Mouse (Mus musculus): Measurements from ENCODE around the gene Grik4. TPM values are rescaled to one million over a fixed set of nuclear protein-coding genes. Genes with fewer than 3 reads are reported as not detected.
"Not testable (repeated sequence)": the region's sequence is repeated elsewhere in the genome, so short reads cannot be mapped to it uniquely, and the experiment has no call there.

Grik4 gene
- under 1 TPM in 1 of 2 experiments, not detected in 1; 0.11 TPM for total RNA-seq (2021)

- peak in 1 of 2 experiments; percentile 11 for DNase-seq
Measured at GRCm38 (mm10) chr9:42943781-42944535, at the start of gene Grik4. Gene Grik4 (minus strand): TSS chr9:42944493.

GRCm38 (mm10) chr9:42993659-42994058 lies 49.4 kb upstream of the Grik4 start:
- intact Hi-C loops (cut with DNase I), result no loop called here
- no peak for DNase-seq

More at GRCm38 (mm10) chr9:42943781-42944535, at the start of gene Grik4:
- intact Hi-C loops (cut with DNase I), result loop anchor here (1.0 to 2.0 kb wide), 6 partner anchors 156 to 617 kb away; no protein-coding TSS in a partner anchor

GRCm38 (mm10) chr9:42987988-42988387 lies 43.7 kb upstream of the Grik4 start:
- DNase-seq, result no peak
- intact Hi-C loops (cut with DNase I), result no loop called here

- intact Hi-C loops (cut with DNase I), result no loop called here
- DNase-seq, result no peak
Measured at GRCm38 (mm10) chr9:42968894-42969521, 24.7 kb upstream of the Grik4 start.

- intact Hi-C loops (cut with DNase I), result no loop called here
- no peak for DNase-seq
Measured at GRCm38 (mm10) chr9:42967731-42968130, 23.4 kb upstream of the Grik4 start.

- intact Hi-C loops (cut with DNase I); DNase-seq: not testable (repeated sequence)
Measured at GRCm38 (mm10) chr9:42964809-42965208, 20.5 kb upstream of the Grik4 start.

- intact Hi-C loops (cut with DNase I), result no loop called here
Measured at GRCm38 (mm10) chr9:42964366-42964765, 20.1 kb upstream of the Grik4 start.

GRCm38 (mm10) chr9:42962506-42962905 lies 18.2 kb upstream of the Grik4 start:
- DNase-seq, result no peak
- intact Hi-C loops (cut with DNase I), result no loop called here

More at GRCm38 (mm10) chr9:42964366-42964765, 20.1 kb upstream of the Grik4 start:
- DNase-seq, result no peak

- intact Hi-C loops (cut with DNase I), result no loop called here
- no peak for DNase-seq
Measured at GRCm38 (mm10) chr9:42958401-42958800, 14.1 kb upstream of the Grik4 start.

- intact Hi-C loops (cut with DNase I), result no loop called here
- no peak for DNase-seq
Measured at GRCm38 (mm10) chr9:42948381-42948780, 4.1 kb upstream of the Grik4 start.

GRCm38 (mm10) chr9:42945174-42945573 lies 881 bp upstream of the Grik4 start:
- intact Hi-C loops (cut with DNase I), result loop anchor here (2.0 kb wide), 1 partner anchor 618 kb away; no protein-coding TSS in a partner anchor
- no peak for DNase-seq

GRCm38 (mm10) chr9:42944536-42945006 lies 278 bp upstream of the Grik4 start:
- intact Hi-C loops (cut with DNase I), result loop anchor here (1.0 to 2.0 kb wide), 6 partner anchors 156 to 618 kb away; no protein-coding TSS in a partner anchor
- DNase-seq, result peak; percentile 85 to 87

- no peak for DNase-seq
- intact Hi-C loops (cut with DNase I), result no loop called here
Measured at GRCm38 (mm10) chr9:42943057-42943529, 1.2 kb downstream of the Grik4 start.

- DNase-seq, result no peak
- intact Hi-C loops (cut with DNase I), result no loop called here
Measured at GRCm38 (mm10) chr9:42942148-42942547, 2.1 kb downstream of the Grik4 start.

GRCm38 (mm10) chr9:42932146-42932545 lies 12.1 kb downstream of the Grik4 start:
- intact Hi-C loops (cut with DNase I), result no loop called here
- DNase-seq, result no peak

- intact Hi-C loops (cut with DNase I), result no loop called here
- no peak for DNase-seq
Measured at GRCm38 (mm10) chr9:42927498-42927897, 16.8 kb downstream of the Grik4 start.

GRCm38 (mm10) chr9:42926564-42926963 lies 17.7 kb downstream of the Grik4 start:
- DNase-seq, result no peak
- intact Hi-C loops (cut with DNase I), result no loop called here

GRCm38 (mm10) chr9:42921830-42922229 lies 22.5 kb downstream of the Grik4 start:
- intact Hi-C loops (cut with DNase I), result no loop called here
- no peak for DNase-seq

GRCm38 (mm10) chr9:42920190-42920589 lies 24.1 kb downstream of the Grik4 start:
- DNase-seq, result no peak
- intact Hi-C loops (cut with DNase I), result no loop called here

GRCm38 (mm10) chr9:42917911-42918310 lies 26.4 kb downstream of the Grik4 start:
- no peak for DNase-seq
- intact Hi-C loops (cut with DNase I), result no loop called here

GRCm38 (mm10) chr9:42913201-42913600 lies 31.1 kb downstream of the Grik4 start:
- intact Hi-C loops (cut with DNase I), result no loop called here
- DNase-seq, result no peak
